8 mouse cellular contexts compared by ENCODE assay signal in genomic region chr2:174126522-174127375, GRCm38 (mm10). TPM values are rescaled to one million over a fixed set of nuclear protein-coding genes. Genes with fewer than 3 reads are reported as not detected.
DNase-seq lines count a peak whose midpoint lies in the region; ATAC-seq lines count a peak whose summit lies in the region.

No protein-coding gene starts in this region.

- H3K9me3 ChIP-seq in intestine, embryonic 15.5 days, result no peaks in the 10 kb centered on the region
- H3K9me3 ChIP-seq in limb, embryonic 11.5 days (ENCODE audit: control insufficient read depth, low read length), result peaks cover 6% of the 10 kb centered on the region
- peaks cover 12% of the 10 kb centered on the region for H3K9me3 ChIP-seq in neural tube, embryonic 12.5 days

- 11% methylated on average over 19 of the region's 21 CpGs for WGBS in intestine, embryonic 15.5 days
- WGBS in limb, embryonic 11.5 days, result 7% methylated on average over 20 of the region's 21 CpGs
- WGBS in neural tube, embryonic 12.5 days, result 9% methylated on average over 19 of the region's 21 CpGs

- H3K36me3 ChIP-seq in intestine, embryonic 15.5 days, result peaks cover 18% of the 10 kb centered on the region
- H3K36me3 ChIP-seq in limb, embryonic 11.5 days (ENCODE audit: control insufficient read depth, insufficient read depth, low read length), result peaks cover 11% of the 10 kb centered on the region
- H3K36me3 ChIP-seq in neural tube, embryonic 12.5 days, result peaks cover 26% of the 10 kb centered on the region

- peak; percentile 57 for ATAC-seq in activated CD4-positive, CD25-positive, alpha-beta regulatory T cell, adult 4 months
- peak; percentile 95 for ATAC-seq in frontal cortex, adult (ENCODE audit: low TSS enrichment)
- ATAC-seq in intestine, embryonic 15.5 days, result peak; percentile 75
- peak; percentile 60; the same call in 1 of the 2 replicates for ATAC-seq in limb, embryonic 11.5 days (ENCODE audit: insufficient number of reproducible peaks, low FRiP score, low TSS enrichment, low read depth)
- peak; percentile 91 for ATAC-seq in neural tube, embryonic 12.5 days (ENCODE audit: low FRiP score, low read depth)

- DNase-seq in adrenal gland, adult (ENCODE audit: inconsistent age in 2 of 2, low spot score in 1 of 2), result peak; percentile 40 to 66
- no peak for DNase-seq in adrenal gland, adult 8-10 months
- DNase-seq in limb, embryonic 11.5 days (ENCODE audit: low spot score), result peak; percentile 70
- no peak for DNase-seq in adipocyte (ENCODE audit: low spot score)

- no peaks in the 10 kb centered on the region for H3K27me3 ChIP-seq in intestine, embryonic 15.5 days (replicated peaks)
- no peaks in the 10 kb centered on the region for H3K27me3 ChIP-seq in limb, embryonic 11.5 days (ENCODE audit: control insufficient read depth, insufficient read depth, low read length)
- no peaks in the 10 kb centered on the region for H3K27me3 ChIP-seq in neural tube, embryonic 12.5 days (replicated peaks)

- H3K4me3 ChIP-seq in intestine, embryonic 15.5 days (replicated peaks), result no peak overlapping the region
- H3K4me3 ChIP-seq in limb, embryonic 11.5 days (ENCODE audit: low read depth, low read length), result no peak overlapping the region
- H3K4me3 ChIP-seq in neural tube, embryonic 12.5 days, result 0 out of 2 replicates have a peak overlapping the region, but pooled peaks have one; percentile 9

- no peak overlapping the region for H3K27ac ChIP-seq in intestine, embryonic 15.5 days
- 0 out of 2 replicates have a peak overlapping the region, but pooled peaks have one; percentile 3 for H3K27ac ChIP-seq in limb, embryonic 11.5 days (replicated peaks; ENCODE audit: low read depth, low read length)
- H3K27ac ChIP-seq in neural tube, embryonic 12.5 days, result no peak overlapping the region

- peak overlapping the region; percentile 26 for H3K4me2 ChIP-seq in intestine, embryonic 15.5 days (replicated peaks)
- H3K4me2 ChIP-seq in limb, embryonic 11.5 days (ENCODE audit: low read depth, severe bottlenecking), result peak overlapping the region; percentile 35
- peak overlapping the region; percentile 43 for H3K4me2 ChIP-seq in neural tube, embryonic 12.5 days (replicated peaks)

- 0 out of 2 replicates have a peak, but pooled peaks cover 8% of the 10 kb centered on the region for H3K4me1 ChIP-seq in intestine, embryonic 15.5 days (replicated peaks)
- H3K4me1 ChIP-seq in limb, embryonic 11.5 days (ENCODE audit: control insufficient read depth, insufficient read depth, low read length), result peaks cover 8% of the 10 kb centered on the region
- H3K4me1 ChIP-seq in neural tube, embryonic 12.5 days, result peaks cover 14% of the 10 kb centered on the region

- H3K9ac ChIP-seq in intestine, embryonic 15.5 days, result no peak overlapping the region
- peak overlapping the region; percentile 27; the same call in 1 of the 2 replicates for H3K9ac ChIP-seq in limb, embryonic 11.5 days (ENCODE audit: low read length)
- no peak overlapping the region for H3K9ac ChIP-seq in neural tube, embryonic 12.5 days

RNA-seq across cellular contexts. Expression of gene Npepl1, which starts 16.6 kb away (rescaled TPM):
- total RNA-seq in adrenal gland, adult 8-10 months (2022), result 10 to 100 TPM; 57.3 to 68.1 (median 62.5) TPM
- 10 to 100 TPM; 18.9 to 20.9 TPM for polyA plus RNA-seq in activated CD4-positive, CD25-positive, alpha-beta regulatory T cell, adult 4 months (2017; shearing (Covaris generic))
- 52.6 and 54.5 TPM in 2 replicates for polyA plus RNA-seq in intestine, embryonic 15.5 days (2015; fragmentation: Nextera tagmentation; extraction: Ambion mirVana)
- 34.5 and 40.2 TPM in 2 replicates for polyA plus RNA-seq in limb, embryonic 11.5 days (2014; fragmentation: Nextera tagmentation; extraction: Ambion mirVana)
- polyA plus RNA-seq in neural tube, embryonic 12.5 days (2016; fragmentation: Nextera tagmentation; extraction: Ambion mirVana), result 29.1 and 30.1 TPM in 2 replicates

RNA-seq across cellular contexts. Expression of gene Stx16, which starts 50.6 kb away (rescaled TPM):
- total RNA-seq in adrenal gland, adult 8-10 months (2022), result 10 to 100 TPM; 52.0 to 61.3 (median 55.4) TPM
- 10 to 100 TPM; 14.1 to 16.0 TPM for polyA plus RNA-seq in activated CD4-positive, CD25-positive, alpha-beta regulatory T cell, adult 4 months (2017; shearing (Covaris generic))
- polyA plus RNA-seq in intestine, embryonic 15.5 days (2015; fragmentation: Nextera tagmentation; extraction: Ambion mirVana), result 8.5 and 10.6 TPM in 2 replicates
- 9.0 and 10.1 TPM in 2 replicates for polyA plus RNA-seq in limb, embryonic 11.5 days (2014; fragmentation: Nextera tagmentation; extraction: Ambion mirVana)
- polyA plus RNA-seq in neural tube, embryonic 12.5 days (2016; fragmentation: Nextera tagmentation; extraction: Ambion mirVana), result 11.8 and 13.7 TPM in 2 replicates

Comparison
In these comparisons a context has a peak if more than half of its experiments do, and no peak if none do; other contexts are left out.
1. DNase-seq: peak in adrenal gland, adult (2 of 2) and limb, embryonic 11.5 days (single experiment); none in adrenal gland, adult 8-10 months (single experiment) and adipocyte (single experiment).
2. Peak in every context shown above with its lines, with median percentiles within 50 percentile points of each other: ATAC-seq and H3K4me2 ChIP-seq.